Mouse (Mus musculus) CH12.LX (cell line): ENCODE results near the gene Rbm41. TPM values are rescaled to one million over a fixed set of nuclear protein-coding genes. Genes with fewer than 3 reads are reported as not detected.
A peak's percentile ranks its signal among the peaks of the same experiment; 100 is the strongest.

Experiments
- DNase-seq: peaks from one replicate; pipeline ENCODE4 v3.0.0-alpha.2; 2013; ENCODE audit errors: extremely low read depth
- H3K27ac ChIP-seq: 2 replicates; pipeline ENCODE4 v1.5.1; 2012; ENCODE audit warnings: low read depth, mild to moderate bottlenecking, control low read depth, moderate library complexity; ENCODE audit not compliant: insufficient read depth
- H3K27me3 ChIP-seq: replicated peaks from 2 replicates; pipeline ENCODE3; 2012; ENCODE audit warnings: inconsistent platforms
- H3K36me3 ChIP-seq, 2 experiments: replicated peaks in 1 of 2; 2 replicates each; pipeline versions ENCODE3 to v1.6.1; 2012; ENCODE audit warnings: inconsistent platforms in 1 of 2, low read length in 1 of 2, mild to moderate bottlenecking in 1 of 2, mixed read lengths in 1 of 2, moderate library complexity in 1 of 2; ENCODE audit not compliant: control insufficient read depth in 1 of 2, insufficient read depth in 1 of 2
- H3K4me1 ChIP-seq, 2 experiments: 2 replicates each; pipeline ENCODE4 v1.6.1; 2012; ENCODE audit warnings: inconsistent platforms in 1 of 2, moderate library complexity in 1 of 2; ENCODE audit not compliant: insufficient read depth in 2 of 2, control insufficient read depth in 1 of 2
- H3K4me2 ChIP-seq: 2 replicates; pipeline ENCODE4 v1.6.1; 2012; ENCODE audit warnings: low read depth, mild to moderate bottlenecking, control low read depth; ENCODE audit not compliant: poor library complexity, insufficient read depth, severe bottlenecking
- H3K4me3 ChIP-seq, 3 experiments: fragments of 150-350 bp in 1 of 3; sonication (generic) in 1 of 3; replicated peaks in 1 of 3; 2 replicates each; pipeline versions ENCODE3 to v1.5.1; 2011 to 2012; ENCODE audit warnings: low read depth in 2 of 3, low read length in 2 of 3, mild to moderate bottlenecking in 2 of 3, moderate library complexity in 2 of 3, control low read depth in 1 of 3, improper control_type of control experiment in 1 of 3, inconsistent platforms in 1 of 3, mixed read lengths in 1 of 3; ENCODE audit not compliant: poor library complexity in 1 of 3
- H3K79me2 ChIP-seq: replicated peaks from 2 replicates; pipeline ENCODE4 v1.6.1; 2012; ENCODE audit warnings: mild to moderate bottlenecking, moderate library complexity; ENCODE audit not compliant: control insufficient read depth, poor library complexity, insufficient read depth, severe bottlenecking; ENCODE audit errors: extremely low read depth
- H3K9ac ChIP-seq: 2 replicates; pipeline ENCODE4 v1.6.1; 2012; ENCODE audit warnings: low read depth, mild to moderate bottlenecking, control low read depth, moderate library complexity; ENCODE audit not compliant: insufficient read depth
- H3K9me3 ChIP-seq: replicated peaks from 2 replicates; pipeline ENCODE3; 2012; ENCODE audit warnings: low read length, inconsistent platforms, mixed read lengths
- BHLHE40 ChIP-seq: IDR thresholded peaks from 2 replicates; pipeline ENCODE4 v1.6.1; 2011; ENCODE audit warnings: mild to moderate bottlenecking, low read depth, low read length, improper control_type of control experiment
- CTCF ChIP-seq, 2 experiments: IDR thresholded peaks in 1 of 2; conservative IDR thresholded peaks in 1 of 2; 2 replicates each; pipeline ENCODE4 v1.5.1; 2011 to 2012; ENCODE audit warnings: low read depth in 2 of 2, low read length in 2 of 2, improper control_type of control experiment in 1 of 2, inconsistent platforms in 1 of 2, mild to moderate bottlenecking in 1 of 2, moderate library complexity in 1 of 2
- E2F4 ChIP-seq: IDR thresholded peaks from 2 replicates; pipeline ENCODE4 v1.6.1; 2011; ENCODE audit warnings: low read depth, low read length, improper control_type of control experiment; ENCODE audit not compliant: insufficient replicate concordance
- ELF1 ChIP-seq: IDR thresholded peaks from 2 replicates; pipeline ENCODE4 v1.6.1; 2014; ENCODE audit warnings: low read depth, mild to moderate bottlenecking, inconsistent platforms, low read length, improper control_type of control experiment
- HCFC1 ChIP-seq: IDR thresholded peaks from 2 replicates; pipeline ENCODE4 v1.6.1; 2012; ENCODE audit warnings: low read depth, mild to moderate bottlenecking, inconsistent platforms, low read length, improper control_type of control experiment
- IRF4 ChIP-seq: IDR thresholded peaks from 2 replicates; pipeline ENCODE4 v1.6.1; 2014; ENCODE audit warnings: low read depth, mild to moderate bottlenecking, inconsistent platforms, low read length, improper control_type of control experiment
- KAT2A ChIP-seq: IDR thresholded peaks from 2 replicates; pipeline ENCODE4 v1.6.1; 2012; ENCODE audit warnings: low read length, improper control_type of control experiment, inconsistent platforms; ENCODE audit not compliant: insufficient replicate concordance
- MAFK ChIP-seq: IDR thresholded peaks from 2 replicates; pipeline ENCODE4 v1.6.1; 2011; ENCODE audit warnings: low read length, improper control_type of control experiment; ENCODE audit not compliant: insufficient replicate concordance
- MXI1 ChIP-seq: IDR thresholded peaks from 2 replicates; pipeline ENCODE4 v1.6.1; 2011; ENCODE audit warnings: mild to moderate bottlenecking, low read depth, low read length, improper control_type of control experiment
- NELFE ChIP-seq: IDR thresholded peaks from 2 replicates; pipeline ENCODE4 v1.6.1; 2011; ENCODE audit warnings: low read depth, low read length, improper control_type of control experiment
- NRF1 ChIP-seq: IDR thresholded peaks from 2 replicates; pipeline ENCODE4 v1.6.1; 2014; ENCODE audit warnings: low read depth, mild to moderate bottlenecking, inconsistent platforms, low read length, improper control_type of control experiment, moderate library complexity
- POLR2A ChIP-seq: IDR thresholded peaks from 2 replicates; pipeline ENCODE4 v1.6.1; 2011; ENCODE audit warnings: low read depth, mild to moderate bottlenecking, improper control_type of control experiment, low read length
- POLR2AphosphoS2 ChIP-seq: IDR thresholded peaks from 2 replicates; pipeline ENCODE4 v1.6.1; 2011; ENCODE audit warnings: low read depth, low read length, improper control_type of control experiment
- SIN3A ChIP-seq: IDR thresholded peaks from 2 replicates; pipeline ENCODE4 v1.6.1; 2012; ENCODE audit warnings: low read length, improper control_type of control experiment, inconsistent platforms
- SMC3 ChIP-seq: IDR thresholded peaks from 2 replicates; pipeline ENCODE4 v1.6.1; 2011; ENCODE audit warnings: low read depth, low read length, improper control_type of control experiment
- TBP ChIP-seq: conservative IDR thresholded peaks from 2 replicates; pipeline ENCODE4 v1.6.1; 2011; ENCODE audit warnings: low read depth, low read length, improper control_type of control experiment
- TCF12 ChIP-seq: IDR thresholded peaks from 2 replicates; pipeline ENCODE4 v1.6.1; 2014; ENCODE audit warnings: low read depth, mild to moderate bottlenecking, inconsistent platforms, low read length, improper control_type of control experiment
- USF1 ChIP-seq: IDR thresholded peaks from 2 replicates; pipeline ENCODE4 v1.6.1; 2014; ENCODE audit warnings: low read depth, mild to moderate bottlenecking, inconsistent platforms, low read length, improper control_type of control experiment
- ZC3H11A ChIP-seq: IDR thresholded peaks from 2 replicates; pipeline ENCODE4 v1.6.1; 2012; ENCODE audit warnings: low read depth, mild to moderate bottlenecking, inconsistent platforms, low read length, improper control_type of control experiment
- ZNF384 ChIP-seq: IDR thresholded peaks from 2 replicates; pipeline ENCODE4 v1.6.1; 2012; ENCODE audit warnings: low read depth, low read length, improper control_type of control experiment, inconsistent platforms
- dilution Hi-C: fragments of 300-500 bp; cut with MboI; formaldehyde crosslinking; loops from 2 replicates; pipeline ENCODE4 v1.14.3; 2020; ENCODE audit warnings: low sequenced_read_pairs; ENCODE audit not compliant: extremely low pct_unique_long_range_greater_than_20kb, extremely low pct_ligation_motif_present
- in situ Hi-C: fragments of 300-500 bp; cut with MboI; formaldehyde crosslinking; loops from 3 replicates; pipeline ENCODE4 v1.14.3; 2019; ENCODE audit warnings: low sequenced_read_pairs, low pct_ligation_motif_present, low pct_unique_long_range_greater_than_20kb, mixed read lengths
- polyA plus RNA-seq: library from polyadenylated mRNA; unstranded; fragments of >175 nt; gene quantifications from 2 replicates; pipeline ENCODE4 v1.2.1, GENCODE M21; 2012; ENCODE audit warnings: low read depth; ENCODE audit not compliant: insufficient read length
- total RNA-seq, 2 experiments: library from RNA; depleted of rRNA; stranded (reverse); fragments of 300-350 nt in 1 of 2; fragments of >200 nt in 1 of 2; gene quantifications; 2 replicates each; pipeline ENCODE4 v1.2.3; 2012 to 2014

Rbm41 gene
- total RNA-seq (2012; rRNA removed) (8.0 and 8.9 TPM in 2 replicates), total RNA-seq (2014; rRNA removed) (11.1 and 11.9 TPM in 2 replicates), polyA plus RNA-seq (6.5 and 7.8 TPM in 2 replicates)

DNA sequence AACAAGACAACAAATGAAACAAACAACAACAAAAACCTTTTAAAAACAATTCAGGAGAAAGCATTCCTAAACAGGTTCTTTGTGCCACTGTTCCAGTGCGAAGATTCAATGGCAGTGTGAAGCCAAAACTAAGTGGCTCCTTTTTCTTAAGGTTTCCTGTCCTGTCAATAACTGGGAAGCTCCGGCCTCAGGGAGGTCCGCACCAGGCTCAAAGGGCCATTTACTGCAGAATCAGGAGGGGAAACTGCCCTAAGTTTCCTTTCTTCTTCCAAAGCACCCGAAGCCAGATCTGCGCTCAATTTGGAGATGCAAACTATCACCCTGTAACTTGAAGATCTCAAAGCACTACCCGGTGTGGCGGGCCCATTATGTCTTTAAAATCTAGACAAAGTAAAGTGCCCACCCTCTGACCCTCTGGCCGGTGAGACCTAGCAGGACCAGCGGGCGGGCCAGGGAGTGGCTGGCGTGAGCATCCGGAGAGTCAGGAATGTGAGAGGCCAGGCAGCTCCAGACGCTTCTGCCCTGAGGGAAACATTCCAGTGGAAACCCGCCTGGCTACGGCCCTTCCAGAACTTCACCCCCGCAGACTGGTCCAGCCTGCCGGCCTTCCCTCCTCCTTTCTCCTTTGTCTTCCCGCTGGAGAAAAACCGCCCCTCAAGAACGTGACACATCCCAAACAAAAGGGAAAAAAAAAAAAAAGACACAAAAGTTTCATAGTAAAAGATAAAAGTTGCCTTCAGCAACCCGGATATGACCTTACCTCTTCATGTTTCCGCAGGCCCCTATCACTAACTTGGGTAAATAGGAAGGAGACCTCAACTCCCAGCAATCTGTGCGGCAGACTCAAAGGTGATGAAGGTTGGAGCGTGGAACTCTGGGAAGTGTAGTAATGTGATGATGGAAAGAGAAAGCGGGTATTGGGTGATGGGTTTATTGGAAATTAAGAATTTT, at the start of gene Rbm41:
Gene Rbm41 (minus strand): TSS at position 856 of the 951 bp plus-strand sequence.
- peaks cover 18% of the 10 kb centered on the region for H3K79me2 ChIP-seq
- peak within 1 kb of the TSS; percentile 85 for H3K9ac ChIP-seq
- peak; percentile 64 for DNase-seq
- TF ChIP-seq KAT2A = peak; percentile 85; the same call in 1 of the 2 replicates
- TF ChIP-seq HCFC1 = peak; percentile 91
- TF ChIP-seq MXI1 = no peak; the same call in 1 of the 2 replicates
- peak; percentile 39; the same call in 1 of the 2 replicates for TF ChIP-seq NELFE
- TF ChIP-seq POLR2A = peak; percentile 51
- no peak for TF ChIP-seq E2F4
- no peak for TF ChIP-seq IRF4
- peak; percentile 34; the same call in 1 of the 2 replicates for TF ChIP-seq SIN3A
- TF ChIP-seq TBP = peak; percentile 75; the same call in 1 of the 2 replicates
- TF ChIP-seq ELF1 = peak; percentile 83
- 0 out of 2 replicates have a peak, but pooled peaks have one; percentile 37 for TF ChIP-seq TCF12
- peak within 1 kb of the TSS; percentile 61 to 81 (median 66) for H3K4me3 ChIP-seq
- dilution Hi-C loops (no loop called here), in situ Hi-C loops (no loop called here)
- no peaks in the 10 kb centered on the region for H3K9me3 ChIP-seq
- H3K4me1 ChIP-seq = peaks cover 0 to 5% of the 10 kb centered on the region in 2 experiments; a peak in 1 of 4 replicates
- peak within 1 kb of the TSS; percentile 91 for H3K4me2 ChIP-seq
- H3K27ac ChIP-seq = no peak within 1 kb of the TSS
- no peaks in the 10 kb centered on the region for H3K27me3 ChIP-seq
- peaks cover 3 to 27% of the 10 kb centered on the region in 2 experiments for H3K36me3 ChIP-seq

DNA sequence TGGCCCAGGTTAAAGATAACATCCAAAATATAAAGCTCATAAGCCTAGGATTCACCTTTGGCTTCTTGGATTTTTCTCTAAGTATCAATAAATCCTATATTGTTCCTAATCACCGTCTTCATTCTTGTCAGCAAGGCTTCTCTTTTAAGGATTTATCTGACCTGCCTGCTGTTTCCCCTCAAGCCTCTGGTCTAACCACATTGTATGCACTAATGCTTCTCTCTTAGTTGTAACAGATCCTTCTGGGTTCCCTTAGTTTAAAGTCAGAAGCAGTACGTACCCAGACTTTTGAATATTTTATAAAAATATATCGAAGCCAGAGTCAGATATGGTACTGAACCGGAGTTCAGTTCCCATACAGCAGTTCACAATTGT, 283 bp upstream of the Rbm41 start:
- H3K79me2 ChIP-seq = peaks cover 18% of the 10 kb centered on the region
- H3K9me3 ChIP-seq = no peaks in the 10 kb centered on the region
- H3K36me3 ChIP-seq = peaks cover 3 to 21% of the 10 kb centered on the region in 2 experiments
- dilution Hi-C loops = no loop called here
- TF ChIP-seq E2F4 = no peak
- no peak for TF ChIP-seq ZNF384
- TF ChIP-seq ZC3H11A = no peak
- no peak; the same call in 1 of the 2 replicates for TF ChIP-seq NELFE
- no peak for TF ChIP-seq HCFC1
- no peak for TF ChIP-seq POLR2A
- no peak for TF ChIP-seq BHLHE40
- TF ChIP-seq POLR2AphosphoS2 = no peak
- TF ChIP-seq IRF4 = no peak
- TF ChIP-seq NRF1 = no peak
- TF ChIP-seq TCF12 = no peak
- TF ChIP-seq MAFK = no peak
- TF ChIP-seq SMC3 = no peak
- TF ChIP-seq USF1 = no peak
- TF ChIP-seq TBP = no peak
- no peak for TF ChIP-seq CTCF (conservative IDR thresholded peaks at IDR 0.05 in 1 of 2, IDR thresholded peaks at IDR 0.05 in 1 of 2; ENCODE audit: low read depth in 2 of 2, low read length in 2 of 2)
- DNase-seq = no peak
- in situ Hi-C loops = no loop called here
- no peak overlapping the region for H3K27ac ChIP-seq
- H3K9ac ChIP-seq = peak overlapping the region; percentile 85
- H3K4me2 ChIP-seq = peak overlapping the region; percentile 78; the same call in 1 of the 2 replicates
- H3K4me3 ChIP-seq = peak overlapping the region in 2 of 3 experiments; percentile 61 to 66
- H3K4me1 ChIP-seq = peaks cover 0 to 5% of the 10 kb centered on the region in 2 experiments; a peak in 1 of 4 replicates
- no peaks in the 10 kb centered on the region for H3K27me3 ChIP-seq
